Mouse (Mus musculus): Measurements from ENCODE around the gene Hook1. TPM values are rescaled to one million over a fixed set of nuclear protein-coding genes. Genes with fewer than 3 reads are reported as not detected.

Gene Hook1
- polyA plus RNA-seq (2015; fragmentation: Nextera tagmentation; extraction: Ambion mirVana), result 6.3 and 6.5 TPM in 2 replicates

- peak; percentile 100 for ATAC-seq (replicated peaks; ENCODE audit: extremely low read depth, insufficient read depth, low FRiP score)
- Histone ChIP-seq H3K27me3 (ENCODE audit: control insufficient read depth, insufficient read depth, low read length) (no peaks in the 10 kb centered on the region), H3K36me3 (ENCODE audit: control insufficient read depth, insufficient read depth) (no peaks in the 10 kb centered on the region), H3K27ac (ENCODE audit: low read length) (peak within 1 kb of the TSS; percentile 43; the same call in 1 of the 2 replicates), H3K4me2 (ENCODE audit: low read depth, low read length) (peak within 1 kb of the TSS; percentile 88), H3K4me3 (ENCODE audit: low read length) (peak within 1 kb of the TSS; percentile 72), H3K9ac (ENCODE audit: low read length) (peak within 1 kb of the TSS; percentile 81), H3K9me3 (replicated peaks; ENCODE audit: control insufficient read depth, low read length) (no peaks in the 10 kb centered on the region), H3K4me1 (ENCODE audit: control insufficient read depth, insufficient read depth, low read length) (peaks cover 5% of the 10 kb centered on the region)
- WGBS, result under 1% methylated on average over 79 of the region's 82 CpGs
Observed at GRCm38 (mm10) chr4:95966928-95967724, at the start of gene Hook1. Gene Hook1 (plus strand): TSS chr4:95967240.

GRCm38 (mm10) chr4:95917703-95918102 is 49.3 kb upstream of the Hook1 start:
- Histone ChIP-seq H3K4me2 (ENCODE audit: low read depth, low read length) (no peak overlapping the region), H3K4me1 (ENCODE audit: control insufficient read depth, insufficient read depth, low read length) (peaks cover 4% of the 10 kb centered on the region; the same call in 1 of the 2 replicates), H3K27ac (ENCODE audit: low read length) (no peak overlapping the region), H3K4me3 (ENCODE audit: low read length) (no peak overlapping the region), H3K27me3 (ENCODE audit: control insufficient read depth, insufficient read depth, low read length) (no peaks in the 10 kb centered on the region), H3K36me3 (ENCODE audit: control insufficient read depth, insufficient read depth) (no peaks in the 10 kb centered on the region), H3K9ac (ENCODE audit: low read length) (no peak overlapping the region), H3K9me3 (replicated peaks; ENCODE audit: control insufficient read depth, low read length) (no peaks in the 10 kb centered on the region)
- WGBS, result 68% methylated on average over 6 of the region's 6 CpGs
- no peak for ATAC-seq (replicated peaks; ENCODE audit: extremely low read depth, insufficient read depth, low FRiP score)

DNA sequence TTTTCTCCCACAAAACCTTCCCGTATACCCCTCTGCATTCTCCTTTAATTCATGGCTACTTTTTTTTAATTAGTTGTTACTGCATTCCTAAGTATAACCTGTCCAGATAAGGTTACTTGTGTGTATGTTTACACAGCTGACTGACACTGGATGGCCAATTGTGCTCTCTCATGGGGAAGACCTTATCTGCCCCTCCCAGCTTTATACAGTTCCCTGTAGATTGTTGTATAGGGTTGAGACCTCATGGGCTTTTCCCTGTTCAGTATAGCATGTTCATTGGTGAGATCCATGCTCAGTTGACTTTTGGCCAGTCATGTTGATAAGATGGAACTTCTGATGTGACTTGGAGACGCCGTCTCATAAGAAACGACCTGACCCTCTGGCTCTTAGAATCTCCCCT is 46.6 kb upstream of the Hook1 start:
- Histone ChIP-seq H3K27me3 (ENCODE audit: control insufficient read depth, insufficient read depth, low read length) (no peaks in the 10 kb centered on the region), H3K9ac (ENCODE audit: low read length) (no peak overlapping the region), H3K4me2 (ENCODE audit: low read depth, low read length) (no peak overlapping the region), H3K9me3 (replicated peaks; ENCODE audit: control insufficient read depth, low read length) (no peaks in the 10 kb centered on the region), H3K4me1 (ENCODE audit: control insufficient read depth, insufficient read depth, low read length) (peaks cover 7% of the 10 kb centered on the region; the same call in 1 of the 2 replicates), H3K36me3 (ENCODE audit: control insufficient read depth, insufficient read depth) (no peaks in the 10 kb centered on the region), H3K4me3 (ENCODE audit: low read length) (no peak overlapping the region), H3K27ac (ENCODE audit: low read length) (no peak overlapping the region)
- WGBS, result 62% methylated on average over 4 of the region's 4 CpGs
- ATAC-seq (replicated peaks; ENCODE audit: extremely low read depth, insufficient read depth, low FRiP score), result no peak

DNA sequence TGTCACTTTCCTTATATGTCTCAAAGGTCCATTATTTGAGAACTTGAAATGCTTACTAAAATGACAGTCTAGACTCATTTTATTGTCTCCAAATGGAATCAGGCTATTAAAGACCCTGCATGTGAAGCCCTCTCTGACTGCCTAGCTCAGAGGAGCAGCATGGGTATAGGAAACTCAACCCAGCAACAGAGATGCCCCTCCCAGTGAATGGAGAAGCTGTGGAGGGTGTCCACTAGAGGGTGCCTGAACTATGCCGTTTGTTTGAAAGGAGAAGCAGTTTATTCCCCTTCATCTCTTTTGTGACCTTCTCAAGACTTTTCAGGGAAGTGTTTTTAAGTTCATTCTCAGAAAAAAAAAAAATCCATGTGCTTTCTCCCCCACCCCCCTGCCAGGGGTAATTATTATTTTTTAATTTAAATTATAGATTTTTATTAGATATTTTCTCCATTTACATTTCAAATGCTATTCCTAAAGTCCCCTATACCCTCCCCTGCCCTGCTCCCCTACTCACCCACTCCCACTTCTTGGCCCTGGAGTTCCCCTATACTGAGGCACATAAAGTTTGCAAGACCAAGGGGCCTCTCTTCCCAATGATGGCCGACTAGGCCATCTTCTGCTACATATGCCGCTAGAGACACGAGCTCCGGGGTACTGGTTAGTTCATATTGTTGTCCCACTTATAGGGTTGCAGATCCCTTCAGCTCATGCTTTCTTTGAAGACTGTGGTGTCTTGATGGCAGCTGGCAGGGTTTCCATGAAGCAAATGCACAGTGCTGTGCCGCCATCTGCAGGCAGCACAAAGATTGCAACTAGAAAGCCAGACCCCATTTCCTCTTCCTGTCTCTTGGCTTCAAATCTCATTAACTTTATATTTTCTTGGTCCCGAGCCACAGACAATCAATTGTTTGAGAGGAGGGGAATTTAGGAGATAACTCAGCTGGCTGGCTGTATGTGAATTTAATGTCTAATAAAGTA is 42.5 kb upstream of the Hook1 start:
- ATAC-seq (replicated peaks; ENCODE audit: extremely low read depth, insufficient read depth, low FRiP score), result no peak; the same call in 1 of the 2 replicates
- no peaks in the 10 kb centered on the region for H3K9me3 ChIP-seq (replicated peaks; ENCODE audit: control insufficient read depth, low read length)
- no peak overlapping the region for H3K27ac ChIP-seq (ENCODE audit: low read length)
- peaks cover 3% of the 10 kb centered on the region; the same call in 1 of the 2 replicates for H3K4me1 ChIP-seq (ENCODE audit: control insufficient read depth, insufficient read depth, low read length)
- no peak overlapping the region for H3K4me2 ChIP-seq (ENCODE audit: low read depth, low read length)
- WGBS, result 7% methylated on average over 7 of the region's 7 CpGs
- no peak overlapping the region for H3K4me3 ChIP-seq (ENCODE audit: low read length)
- no peak overlapping the region for H3K9ac ChIP-seq (ENCODE audit: low read length)
- no peaks in the 10 kb centered on the region for H3K27me3 ChIP-seq (ENCODE audit: control insufficient read depth, insufficient read depth, low read length)
- H3K36me3 ChIP-seq (ENCODE audit: control insufficient read depth, insufficient read depth), result no peaks in the 10 kb centered on the region

DNA sequence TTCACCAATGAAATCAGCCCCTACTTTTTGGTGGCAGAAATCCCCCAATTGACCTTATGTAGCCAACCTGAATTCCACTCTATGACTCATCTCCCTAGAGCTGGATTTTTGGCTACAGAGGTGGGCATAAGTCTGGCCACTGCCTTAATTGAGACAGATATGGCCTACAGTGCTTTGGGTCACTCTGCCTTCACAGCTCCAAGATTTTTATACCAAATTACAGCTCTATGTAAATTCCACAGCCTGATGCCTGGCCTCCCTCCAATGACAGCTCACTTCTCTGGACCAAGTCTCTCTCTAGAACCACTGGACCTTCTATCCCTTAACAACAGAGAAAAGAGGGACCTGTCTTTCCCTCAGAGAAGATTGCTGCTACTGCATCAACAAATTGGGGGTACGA is 38.2 kb upstream of the Hook1 start:
- H3K9ac ChIP-seq (ENCODE audit: low read length), result no peak overlapping the region
- no peak overlapping the region for H3K4me2 ChIP-seq (ENCODE audit: low read depth, low read length)
- H3K27ac ChIP-seq (ENCODE audit: low read length), result no peak overlapping the region
- peaks cover 3% of the 10 kb centered on the region; the same call in 1 of the 2 replicates for H3K4me1 ChIP-seq (ENCODE audit: control insufficient read depth, insufficient read depth, low read length)
- H3K4me3 ChIP-seq (ENCODE audit: low read length), result no peak overlapping the region
- no peaks in the 10 kb centered on the region for H3K9me3 ChIP-seq (replicated peaks; ENCODE audit: control insufficient read depth, low read length)
- no peaks in the 10 kb centered on the region for H3K36me3 ChIP-seq (ENCODE audit: control insufficient read depth, insufficient read depth)
- 85% methylated on average over 1 of the region's 1 CpGs for WGBS
- no peak for ATAC-seq (replicated peaks; ENCODE audit: extremely low read depth, insufficient read depth, low FRiP score)
- no peaks in the 10 kb centered on the region for H3K27me3 ChIP-seq (ENCODE audit: control insufficient read depth, insufficient read depth, low read length)

- no peak overlapping the region for H3K4me2 ChIP-seq (ENCODE audit: low read depth, low read length)
Observed at GRCm38 (mm10) chr4:95929936-95930335, 37.1 kb upstream of the Hook1 start.

GRCm38 (mm10) chr4:95931331-95931730 is 35.7 kb upstream of the Hook1 start:
- Histone ChIP-seq H3K4me3 (ENCODE audit: low read length) (no peak overlapping the region), H3K4me1 (ENCODE audit: control insufficient read depth, insufficient read depth, low read length) (no peaks in the 10 kb centered on the region), H3K27me3 (ENCODE audit: control insufficient read depth, insufficient read depth, low read length) (no peaks in the 10 kb centered on the region), H3K4me2 (ENCODE audit: low read depth, low read length) (no peak overlapping the region), H3K9me3 (replicated peaks; ENCODE audit: control insufficient read depth, low read length) (no peaks in the 10 kb centered on the region), H3K27ac (ENCODE audit: low read length) (no peak overlapping the region), H3K36me3 (ENCODE audit: control insufficient read depth, insufficient read depth) (no peaks in the 10 kb centered on the region), H3K9ac (ENCODE audit: low read length) (no peak overlapping the region)
- ATAC-seq (replicated peaks; ENCODE audit: extremely low read depth, insufficient read depth, low FRiP score), result no peak
- WGBS, result 45% methylated on average over 2 of the region's 2 CpGs

More at GRCm38 (mm10) chr4:95929936-95930335, 37.1 kb upstream of the Hook1 start:
- Histone ChIP-seq H3K9ac (ENCODE audit: low read length) (no peak overlapping the region), H3K36me3 (ENCODE audit: control insufficient read depth, insufficient read depth) (no peaks in the 10 kb centered on the region), H3K27ac (ENCODE audit: low read length) (no peak overlapping the region), H3K4me3 (ENCODE audit: low read length) (no peak overlapping the region), H3K9me3 (replicated peaks; ENCODE audit: control insufficient read depth, low read length) (no peaks in the 10 kb centered on the region), H3K4me1 (ENCODE audit: control insufficient read depth, insufficient read depth, low read length) (no peaks in the 10 kb centered on the region), H3K27me3 (ENCODE audit: control insufficient read depth, insufficient read depth, low read length) (no peaks in the 10 kb centered on the region)
- no peak for ATAC-seq (replicated peaks; ENCODE audit: extremely low read depth, insufficient read depth, low FRiP score)
- 87% methylated on average over 1 of the region's 1 CpGs for WGBS

GRCm38 (mm10) chr4:95933801-95934356 is 33.2 kb upstream of the Hook1 start:
- no peak overlapping the region for H3K27ac ChIP-seq (ENCODE audit: low read length)
- H3K4me3 ChIP-seq (ENCODE audit: low read length), result no peak overlapping the region
- H3K36me3 ChIP-seq (ENCODE audit: control insufficient read depth, insufficient read depth), result no peaks in the 10 kb centered on the region
- H3K27me3 ChIP-seq (ENCODE audit: control insufficient read depth, insufficient read depth, low read length), result no peaks in the 10 kb centered on the region
- no peaks in the 10 kb centered on the region for H3K4me1 ChIP-seq (ENCODE audit: control insufficient read depth, insufficient read depth, low read length)
- no peak for ATAC-seq (replicated peaks; ENCODE audit: extremely low read depth, insufficient read depth, low FRiP score)
- no peak overlapping the region for H3K9ac ChIP-seq (ENCODE audit: low read length)
- WGBS, result 79% methylated on average over 9 of the region's 9 CpGs
- no peaks in the 10 kb centered on the region for H3K9me3 ChIP-seq (replicated peaks; ENCODE audit: control insufficient read depth, low read length)
- no peak overlapping the region for H3K4me2 ChIP-seq (ENCODE audit: low read depth, low read length)

Data from heart, embryonic 16.5 days (tissue).